Mouse (Mus musculus): ENCODE measurements at regions not wholly inside any gene's neighbourhood (a gene's known extent, or its start where the extent isn't known, plus 50 kb on each side); places are given as distances from the start of the nearest gene placed in this dataset.
A peak's percentile ranks its signal among the peaks of the same experiment; 100 is the strongest.

DNA sequence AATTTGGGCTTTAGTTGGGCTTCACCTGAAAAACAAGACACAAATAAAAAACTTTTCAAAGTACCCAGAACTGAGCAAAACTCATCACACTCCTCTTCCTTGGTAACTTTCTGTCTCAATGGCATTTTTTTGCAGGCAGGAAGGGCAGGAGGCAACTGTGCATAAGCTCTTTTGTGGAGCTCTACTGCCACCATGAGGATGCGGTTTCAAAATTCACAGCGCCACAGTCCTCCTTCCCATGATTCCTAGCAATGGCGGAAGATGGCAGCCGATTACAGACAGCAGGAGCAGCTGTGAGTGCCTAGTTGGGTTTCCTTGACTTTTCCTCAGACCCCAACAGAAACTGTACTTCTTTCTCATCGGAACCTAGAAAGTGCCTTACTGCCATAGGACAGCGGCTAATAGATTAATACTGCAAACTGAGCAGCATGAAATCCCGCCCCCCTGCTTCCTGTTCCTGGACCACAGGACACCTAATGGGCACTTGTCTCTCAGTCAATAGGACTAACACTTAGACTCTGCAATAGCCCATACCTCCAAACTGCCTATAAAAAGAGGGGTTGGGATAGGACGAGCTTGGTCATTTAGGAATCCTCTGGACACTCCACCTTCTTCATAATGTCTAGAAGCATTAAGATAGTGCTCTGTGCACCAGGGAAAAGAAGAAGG lies 162.5 kb upstream of the Olfr1324 start:
- peak; percentile 38; the same call in 1 of the 2 replicates for TF ChIP-seq CTCF (IDR thresholded peaks at IDR 0.05; ENCODE audit: borderline replicate concordance, extremely low read depth, insufficient read depth, insufficient read length)
- no peak for TF ChIP-seq POLR2A (IDR thresholded peaks at IDR 0.05; ENCODE audit: borderline replicate concordance, extremely low read depth, insufficient read depth, insufficient read length, poor library complexity, severe bottlenecking)
